Comparison of ENCODE assay signal across 9 mouse cellular contexts in the genomic region with DNA sequence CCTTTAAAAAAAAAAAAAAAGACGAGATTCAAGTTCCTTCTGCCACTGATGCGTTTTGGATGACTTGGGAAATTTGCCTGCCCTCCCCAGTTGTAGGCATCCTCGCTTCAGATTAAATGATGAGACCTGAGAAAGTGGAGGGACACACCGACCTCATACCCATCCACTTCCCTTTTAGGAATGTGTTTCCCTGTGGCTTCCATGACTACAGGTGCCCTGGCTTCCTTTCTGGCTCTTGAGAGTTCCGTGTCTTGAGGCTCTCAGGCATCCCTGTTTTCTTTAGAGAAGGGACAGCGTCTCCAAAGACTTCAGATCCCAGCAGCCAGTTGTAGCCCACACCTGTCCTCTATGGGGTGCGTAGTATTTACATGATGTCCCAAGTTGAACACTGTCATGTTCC. TPM values are rescaled to one million over a fixed set of nuclear protein-coding genes. Genes with fewer than 3 reads are reported as not detected.
DNase-seq lines count a peak whose midpoint lies in the region; ATAC-seq lines count a peak whose summit lies in the region.
"Had no signal": no experiment of that assay in that cellular context is flagged by ENCODE, and none has a peak within 500 bp of the region (broad histone marks: within the 10 kb centered on the region; RNA-seq: fewer than 3 reads in every experiment).

No protein-coding gene starts in this region.

- no peaks in the 10 kb centered on the region for H3K9me3 ChIP-seq in heart, embryonic 12.5 days (replicated peaks)
- H3K9me3 ChIP-seq in embryonic facial prominence, embryonic 13.5 days, result no peaks in the 10 kb centered on the region
- no peaks in the 10 kb centered on the region for H3K9me3 ChIP-seq in limb, embryonic 12.5 days
- H3K9me3 ChIP-seq in stomach, embryonic 16.5 days (replicated peaks; ENCODE audit: control insufficient read depth, low read length), result no peaks in the 10 kb centered on the region

- H3K4me3 ChIP-seq in heart, embryonic 12.5 days, result peak overlapping the region; percentile 88
- H3K4me3 ChIP-seq in embryonic facial prominence, embryonic 13.5 days, result peak overlapping the region; percentile 71
- H3K4me3 ChIP-seq in limb, embryonic 12.5 days (replicated peaks), result peak overlapping the region; percentile 82
- peak overlapping the region; percentile 77 for H3K4me3 ChIP-seq in stomach, embryonic 16.5 days (replicated peaks; ENCODE audit: low read length)

- H3K36me3 ChIP-seq in heart, embryonic 12.5 days, result no peaks in the 10 kb centered on the region
- H3K36me3 ChIP-seq in embryonic facial prominence, embryonic 13.5 days, result no peaks in the 10 kb centered on the region
- no peaks in the 10 kb centered on the region for H3K36me3 ChIP-seq in limb, embryonic 12.5 days
- H3K36me3 ChIP-seq in stomach, embryonic 16.5 days (ENCODE audit: control insufficient read depth, insufficient read depth, low read length), result no peaks in the 10 kb centered on the region

- peak overlapping the region; percentile 97 for H3K4me2 ChIP-seq in heart, embryonic 12.5 days
- peak overlapping the region; percentile 86 for H3K4me2 ChIP-seq in embryonic facial prominence, embryonic 13.5 days
- peak overlapping the region; percentile 91 for H3K4me2 ChIP-seq in limb, embryonic 12.5 days
- H3K4me2 ChIP-seq in stomach, embryonic 16.5 days (ENCODE audit: low read depth, low read length), result peak overlapping the region; percentile 75

- no peak for ATAC-seq in heart, embryonic 12.5 days (ENCODE audit: insufficient number of reproducible peaks, low FRiP score)
- no peak for ATAC-seq in embryonic facial prominence, embryonic 13.5 days (ENCODE audit: insufficient number of reproducible peaks, insufficient read depth, low FRiP score, low TSS enrichment, low read depth)
- ATAC-seq in limb, embryonic 12.5 days (ENCODE audit: insufficient number of reproducible peaks, insufficient read depth, low FRiP score, low TSS enrichment, low read depth), result no peak
- ATAC-seq in stomach, embryonic 16.5 days (ENCODE audit: insufficient read depth, low FRiP score), result no peak

- H3K9ac ChIP-seq in heart, embryonic 12.5 days, result 0 out of 2 replicates have a peak overlapping the region, but pooled peaks have one; percentile 89
- no peak overlapping the region for H3K9ac ChIP-seq in embryonic facial prominence, embryonic 13.5 days
- H3K9ac ChIP-seq in limb, embryonic 12.5 days (replicated peaks), result no peak overlapping the region
- H3K9ac ChIP-seq in stomach, embryonic 16.5 days (ENCODE audit: low read length), result peak overlapping the region; percentile 90; the same call in 1 of the 2 replicates

- H3K4me1 ChIP-seq in heart, embryonic 12.5 days (replicated peaks), result peaks cover 12% of the 10 kb centered on the region
- H3K4me1 ChIP-seq in embryonic facial prominence, embryonic 13.5 days, result peaks cover 7% of the 10 kb centered on the region
- peaks cover 4% of the 10 kb centered on the region; the same call in 1 of the 2 replicates for H3K4me1 ChIP-seq in limb, embryonic 12.5 days (replicated peaks)
- H3K4me1 ChIP-seq in stomach, embryonic 16.5 days (ENCODE audit: control insufficient read depth, insufficient read depth, low read length), result no peaks in the 10 kb centered on the region; the same call in 1 of the 2 replicates

- H3K27me3 ChIP-seq in heart, embryonic 12.5 days (replicated peaks), result peaks cover 46% of the 10 kb centered on the region
- H3K27me3 ChIP-seq in embryonic facial prominence, embryonic 13.5 days, result peaks cover 62% of the 10 kb centered on the region
- peaks cover 71% of the 10 kb centered on the region for H3K27me3 ChIP-seq in limb, embryonic 12.5 days
- H3K27me3 ChIP-seq in stomach, embryonic 16.5 days (ENCODE audit: control insufficient read depth, insufficient read depth, low read length), result no peaks in the 10 kb centered on the region; the same call in 1 of the 2 replicates

- no peak for DNase-seq in heart, postnatal 14 days
- DNase-seq in CD4-positive, CD25-positive, alpha-beta regulatory T cell, adult 2 months (ENCODE audit: low read depth, low spot score), result peak; percentile 7
- no peak for DNase-seq in left cerebral cortex, adult 11 months (ENCODE audit: low spot score)
- DNase-seq in kidney, adult 11 months, result no peak

- WGBS in heart, embryonic 12.5 days, result 25% methylated on average over 7 of the region's 7 CpGs
- 21% methylated on average over 7 of the region's 7 CpGs for WGBS in embryonic facial prominence, embryonic 13.5 days
- 17% methylated on average over 7 of the region's 7 CpGs for WGBS in limb, embryonic 12.5 days
- 26% methylated on average over 7 of the region's 7 CpGs for WGBS in stomach, embryonic 16.5 days

- H3K27ac ChIP-seq in heart, embryonic 12.5 days (ENCODE audit: poor library complexity, severe bottlenecking), result no peak overlapping the region
- H3K27ac ChIP-seq in embryonic facial prominence, embryonic 13.5 days, result no peak overlapping the region
- H3K27ac ChIP-seq in limb, embryonic 12.5 days, result no peak overlapping the region
- no peak overlapping the region for H3K27ac ChIP-seq in stomach, embryonic 16.5 days (ENCODE audit: low read length)

- intact Hi-C loops in heart, postnatal 14 days (cut with DNase I), result loop anchor here (5.0 kb wide), 2 partner anchors 42 to 103 kb away; no protein-coding TSS in a partner anchor

RNA-seq across cellular contexts. Expression of a gene that starts 38.0 kb away (rescaled TPM):
- not detected in 2 replicates for polyA plus RNA-seq in heart, embryonic 12.5 days (2016; fragmentation: Nextera tagmentation; extraction: Ambion mirVana)
- total RNA-seq in heart, postnatal 14 days (2021), result not detected
- 0.81 and 0.91 TPM in 2 replicates for polyA plus RNA-seq in embryonic facial prominence, embryonic 13.5 days (2015; fragmentation: Nextera tagmentation; extraction: Ambion mirVana)
- polyA plus RNA-seq in limb, embryonic 12.5 days (2016; fragmentation: Nextera tagmentation; extraction: Ambion mirVana), result not detected in 2 replicates
- 0.26 and 0.31 TPM in 2 replicates for polyA plus RNA-seq in stomach, embryonic 16.5 days (2015; fragmentation: Nextera tagmentation; extraction: Ambion mirVana)
- total RNA-seq: left cerebral cortex, postnatal 14 days had no signal

Comparison
In these comparisons a context has a peak if more than half of its experiments do, and no peak if none do; other contexts are left out.
1. H3K9ac ChIP-seq: peak in heart, embryonic 12.5 days (single experiment) and stomach, embryonic 16.5 days (single experiment); none in embryonic facial prominence, embryonic 13.5 days (single experiment) and limb, embryonic 12.5 days (single experiment).
2. Peak in every context shown above with its lines, with median percentiles within 50 percentile points of each other: H3K4me2 ChIP-seq and H3K4me3 ChIP-seq.